Mouse (Mus musculus) hindbrain, embryonic 16.5 days (tissue): ENCODE measurements around the gene Cracr2b. TPM values are rescaled to one million over a fixed set of nuclear protein-coding genes. Genes with fewer than 3 reads are reported as not detected.

Experiments
- ATAC-seq: fragments of 200-750 bp; cut with Nextera tagmentation; 2 replicates; pipeline ENCODE4 v1.8.0; 2017; ENCODE audit warnings: moderate TSS enrichment, moderate library complexity
- H3K27ac ChIP-seq: fragments of 300-500 bp; sonication (generic); 2 replicates; pipeline ENCODE4 v1.5.1; 2014; ENCODE audit warnings: low read depth, mild to moderate bottlenecking, control low read depth, low read length, moderate library complexity
- H3K27me3 ChIP-seq: fragments of 300-500 bp; sonication (generic); replicated peaks from 2 replicates; pipeline ENCODE4 v1.6.1; 2014; ENCODE audit warnings: low read length; ENCODE audit not compliant: control insufficient read depth, insufficient read depth
- H3K36me3 ChIP-seq: fragments of 300-500 bp; sonication (generic); 2 replicates; pipeline ENCODE4 v1.6.1; 2014; ENCODE audit warnings: mild to moderate bottlenecking, low read length, moderate library complexity, mixed read lengths; ENCODE audit not compliant: control insufficient read depth, insufficient read depth
- H3K4me1 ChIP-seq: fragments of 300-500 bp; sonication (generic); 2 replicates; pipeline ENCODE4 v1.6.1; 2014; ENCODE audit warnings: low read depth, low read length; ENCODE audit not compliant: control insufficient read depth, insufficient read depth
- H3K4me2 ChIP-seq: fragments of 300-500 bp; sonication (generic); 2 replicates; pipeline ENCODE4 v1.6.1; 2014; ENCODE audit warnings: mild to moderate bottlenecking, low read length, control low read depth, moderate library complexity
- H3K4me3 ChIP-seq: fragments of 300-500 bp; sonication (generic); 2 replicates; pipeline ENCODE4 v1.5.1; 2014; ENCODE audit warnings: mild to moderate bottlenecking, low read length, control low read depth, moderate library complexity
- H3K9ac ChIP-seq: fragments of 300-500 bp; sonication (generic); 2 replicates; pipeline ENCODE4 v1.6.1; 2014; ENCODE audit warnings: low read depth, mild to moderate bottlenecking, control low read depth, low read length, moderate library complexity
- H3K9me3 ChIP-seq: fragments of 300-500 bp; sonication (generic); 2 replicates; pipeline ENCODE4 v1.6.1; 2014; ENCODE audit warnings: mild to moderate bottlenecking, low read length, moderate library complexity; ENCODE audit not compliant: control insufficient read depth
- WGBS: fragments of 180-500 bp; shearing (Covaris S2); extraction: QIAGEN DNeasy Blood & Tissue Kit; methylation state at CpG from one replicate; pipeline ENCODE4 v1.1.7; 2014; 5-methylcytosine and 5-hydroxymethylcytosine counted together
- polyA plus RNA-seq: library from polyadenylated mRNA; unstranded; fragments of >200 nt; fragmentation: Nextera tagmentation; extraction: Ambion mirVana; gene quantifications from 2 replicates; pipeline ENCODE4 v1.2.1, GENCODE M21; 2015

Gene Cracr2b
- polyA plus RNA-seq, 1 experiment from 2014 or later = 10.8 TPM

DNA sequence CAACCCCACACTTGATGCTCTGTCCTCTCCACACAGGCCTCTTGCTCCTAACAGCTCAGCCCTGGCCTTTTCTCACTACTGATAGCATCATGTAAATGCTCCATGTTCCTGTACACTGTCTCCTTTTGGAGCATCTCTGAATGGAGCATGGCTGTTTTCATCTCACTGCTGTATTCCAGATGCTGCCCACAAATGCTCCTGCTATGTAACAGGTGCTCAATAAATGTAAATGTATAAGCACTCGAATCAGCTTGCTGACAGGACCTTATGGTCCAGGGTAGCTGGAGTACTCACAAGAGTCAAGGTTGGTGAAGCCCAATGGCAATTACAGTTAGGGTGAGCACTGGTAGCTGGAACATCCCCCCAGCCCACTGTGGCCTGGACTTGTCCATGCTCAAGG, 10.3 kb downstream of the Cracr2b start:
- WGBS = 82% methylated on average over 1 of the region's 1 CpGs
- H3K27me3 ChIP-seq = peaks cover 5% of the 10 kb centered on the region
- no peak for ATAC-seq

GRCm38 (mm10) chr7:141472226-141472625, 11.3 kb downstream of the Cracr2b start:
- H3K27me3 ChIP-seq = peaks cover 4% of the 10 kb centered on the region; the same call in 1 of the 2 replicates
- no peak overlapping the region for H3K4me2 ChIP-seq
- H3K4me3 ChIP-seq = no peak overlapping the region
- peaks cover 50% of the 10 kb centered on the region for H3K4me1 ChIP-seq
- H3K9me3 ChIP-seq = no peaks in the 10 kb centered on the region
- ATAC-seq = no peak
- H3K36me3 ChIP-seq = peaks cover 21% of the 10 kb centered on the region
- WGBS = 85% methylated on average over 6 of the region's 6 CpGs
- no peak overlapping the region for H3K27ac ChIP-seq
- H3K9ac ChIP-seq = no peak overlapping the region

More for the DNA sequence above, 10.3 kb downstream of the Cracr2b start:
- Histone ChIP-seq H3K4me3 (no peak overlapping the region), H3K4me2 (no peak overlapping the region), H3K36me3 (peaks cover 21% of the 10 kb centered on the region), H3K27ac (no peak overlapping the region), H3K9me3 (no peaks in the 10 kb centered on the region), H3K9ac (no peak overlapping the region), H3K4me1 (peaks cover 50% of the 10 kb centered on the region)

GRCm38 (mm10) chr7:141472763-141473162, 11.9 kb downstream of the Cracr2b start:
- Histone ChIP-seq H3K36me3 (peaks cover 21% of the 10 kb centered on the region), H3K27me3 (peaks cover 5% of the 10 kb centered on the region; the same call in 1 of the 2 replicates), H3K4me1 (peaks cover 48% of the 10 kb centered on the region), H3K9me3 (no peaks in the 10 kb centered on the region), H3K4me3 (no peak overlapping the region), H3K27ac (no peak overlapping the region), H3K4me2 (no peak overlapping the region), H3K9ac (no peak overlapping the region)
- WGBS = 86% methylated on average over 6 of the region's 6 CpGs
- ATAC-seq = no peak

GRCm38 (mm10) chr7:141474160-141474559, 13.3 kb downstream of the Cracr2b start:
- peak overlapping the region; percentile 95 for H3K4me2 ChIP-seq
- no peaks in the 10 kb centered on the region for H3K9me3 ChIP-seq
- peak overlapping the region; percentile 66 for H3K4me3 ChIP-seq
- no peak for ATAC-seq
- H3K36me3 ChIP-seq = peaks cover 21% of the 10 kb centered on the region
- peaks cover 35% of the 10 kb centered on the region for H3K4me1 ChIP-seq
- WGBS = 11% methylated on average over 5 of the region's 5 CpGs
- peaks cover 5% of the 10 kb centered on the region; the same call in 1 of the 2 replicates for H3K27me3 ChIP-seq
- peak overlapping the region; percentile 94 for H3K9ac ChIP-seq
- no peak overlapping the region; the same call in 1 of the 2 replicates for H3K27ac ChIP-seq

DNA sequence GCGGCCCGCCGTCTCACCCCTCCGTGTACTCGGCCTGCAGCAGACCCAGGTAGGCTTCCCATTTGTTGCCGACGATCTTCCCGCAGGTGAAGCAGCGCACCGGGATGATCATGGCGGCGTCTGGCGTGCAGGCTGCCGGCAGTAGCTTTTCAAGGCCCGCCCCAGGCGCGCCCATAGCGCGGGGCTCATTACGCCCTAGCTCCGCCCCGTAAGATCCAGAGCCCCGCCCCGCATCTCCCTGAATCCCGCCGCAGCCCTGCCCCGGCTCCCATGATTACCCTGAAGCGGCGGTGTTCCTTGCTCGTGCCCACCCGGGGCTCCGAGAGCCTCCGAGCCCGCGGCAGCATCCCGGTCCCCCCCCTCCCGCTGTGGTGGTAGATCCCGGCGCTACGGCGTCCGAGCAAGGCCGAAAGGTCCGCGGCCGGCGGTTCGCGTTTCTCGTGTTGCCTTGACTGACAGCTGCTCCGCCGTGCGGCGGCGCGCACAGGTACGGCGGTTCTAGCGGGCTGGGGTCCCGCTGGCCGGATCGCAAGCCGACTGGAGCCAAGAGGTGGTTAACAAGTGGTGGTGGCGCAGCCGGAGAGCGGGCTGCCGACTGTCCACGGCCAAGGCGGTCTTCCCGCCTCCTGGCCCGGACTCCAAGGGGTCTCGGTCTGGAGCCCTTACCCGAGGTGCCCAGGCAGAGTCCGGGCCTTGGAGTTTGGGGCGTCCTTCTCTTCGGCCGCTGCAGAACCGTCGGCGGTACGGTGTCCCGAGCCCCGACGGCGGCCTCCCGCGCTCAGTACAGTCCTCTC, 14.3 kb downstream of the Cracr2b start, which contains the start of the genes Polr2l and Tspan4:
TSS of gene Polr2l (minus strand) at position 122 of the 794 bp plus-strand sequence.
TSS of gene Tspan4 (plus strand) at position 230 of the 794 bp plus-strand sequence.
- peak within 1 kb of the TSS; percentile 66 for H3K4me3 ChIP-seq
- peaks cover 5% of the 10 kb centered on the region; the same call in 1 of the 2 replicates for H3K27me3 ChIP-seq
- peak; percentile 86 for ATAC-seq
- peak within 1 kb of the TSS; percentile 87 for H3K27ac ChIP-seq
- peak within 1 kb of the TSS; percentile 95 for H3K4me2 ChIP-seq
- under 1% methylated on average over 87 of the region's 87 CpGs for WGBS
- peaks cover 16% of the 10 kb centered on the region for H3K36me3 ChIP-seq
- H3K9me3 ChIP-seq = no peaks in the 10 kb centered on the region
- H3K4me1 ChIP-seq = peaks cover 25% of the 10 kb centered on the region
- H3K9ac ChIP-seq = peak within 1 kb of the TSS; percentile 94

DNA sequence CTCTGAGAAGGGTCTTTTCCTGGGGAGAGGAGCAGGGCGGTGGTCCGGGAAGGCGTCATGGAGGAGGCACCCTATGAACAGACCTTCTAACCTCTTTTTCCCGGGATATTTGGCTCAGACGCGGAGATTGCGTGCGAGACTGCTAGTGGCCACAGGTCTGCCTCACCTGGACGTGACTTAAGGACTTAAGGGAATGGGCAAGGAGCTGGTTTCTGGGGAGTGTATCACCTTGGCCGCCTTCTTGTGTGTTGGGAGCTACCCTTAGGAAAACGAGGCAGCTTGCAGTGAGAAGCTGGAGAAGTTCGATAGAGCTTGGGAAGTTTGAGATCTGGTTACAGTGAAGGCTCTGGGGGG, 14.9 kb downstream of the Cracr2b start:
- 3% methylated on average over 12 of the region's 12 CpGs for WGBS
- H3K4me2 ChIP-seq = peak overlapping the region; percentile 95
- peaks cover 26% of the 10 kb centered on the region for H3K4me1 ChIP-seq
- peak overlapping the region; percentile 66 for H3K4me3 ChIP-seq
- no peak for ATAC-seq
- peak overlapping the region; percentile 94 for H3K9ac ChIP-seq
- H3K27ac ChIP-seq = peak overlapping the region; percentile 34; the same call in 1 of the 2 replicates
- peaks cover 5% of the 10 kb centered on the region; the same call in 1 of the 2 replicates for H3K27me3 ChIP-seq
- H3K36me3 ChIP-seq = peaks cover 12% of the 10 kb centered on the region
- H3K9me3 ChIP-seq = no peaks in the 10 kb centered on the region

DNA sequence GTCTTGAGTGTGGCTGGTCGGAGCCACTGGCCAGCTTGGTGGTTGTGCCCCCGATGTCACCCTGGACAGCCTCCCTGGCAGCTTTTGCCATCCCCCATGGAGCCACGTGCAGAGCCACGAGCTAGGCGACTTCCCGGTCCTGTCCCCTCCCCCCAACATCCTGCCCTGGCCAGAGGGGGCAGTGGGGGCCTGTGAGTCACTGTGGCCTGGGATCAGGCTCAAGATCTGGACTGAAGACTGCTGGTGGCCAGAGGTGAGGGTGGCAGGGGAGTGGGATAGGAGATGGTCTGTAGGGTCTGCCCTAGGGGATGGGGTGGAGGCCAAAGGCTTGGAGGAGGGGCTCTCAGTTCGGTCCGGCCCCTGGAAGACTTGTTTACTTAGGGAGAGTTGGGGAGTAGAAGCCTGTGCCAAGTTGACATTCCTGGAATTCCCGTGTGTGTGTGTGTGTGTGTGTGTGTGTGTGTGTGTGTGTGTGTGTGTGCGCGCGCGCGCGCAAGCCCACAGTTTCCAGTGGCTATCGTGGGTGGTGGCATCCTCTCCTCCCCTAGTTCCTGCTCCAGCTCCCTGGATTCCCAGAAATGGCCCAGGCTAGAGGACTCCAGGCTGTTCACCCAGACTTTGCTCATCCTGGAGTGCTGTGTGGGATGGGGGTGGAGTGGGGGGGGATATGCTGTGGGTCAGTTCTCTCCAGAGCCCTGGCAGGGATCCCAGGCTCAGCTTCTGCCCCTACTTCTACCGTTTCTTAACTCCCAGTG, 15.5 kb downstream of the Cracr2b start:
- peak overlapping the region; percentile 95 for H3K4me2 ChIP-seq
- no peak for ATAC-seq
- H3K27ac ChIP-seq = peak overlapping the region; percentile 59
- peaks cover 32% of the 10 kb centered on the region for H3K4me1 ChIP-seq
- peaks cover 9% of the 10 kb centered on the region for H3K36me3 ChIP-seq
- H3K9ac ChIP-seq = no peak overlapping the region
- H3K9me3 ChIP-seq = no peaks in the 10 kb centered on the region
- 1% methylated on average over 10 of the region's 17 CpGs for WGBS
- peak overlapping the region; percentile 66 for H3K4me3 ChIP-seq
- peaks cover 5% of the 10 kb centered on the region; the same call in 1 of the 2 replicates for H3K27me3 ChIP-seq

- 23% methylated on average over 7 of the region's 7 CpGs for WGBS
- ATAC-seq = no peak
- Histone ChIP-seq H3K9me3 (no peaks in the 10 kb centered on the region), H3K36me3 (peaks cover 8% of the 10 kb centered on the region), H3K4me3 (peak overlapping the region; percentile 18; the same call in 1 of the 2 replicates), H3K27me3 (peaks cover 5% of the 10 kb centered on the region; the same call in 1 of the 2 replicates), H3K4me1 (peaks cover 37% of the 10 kb centered on the region), H3K27ac (peak overlapping the region; percentile 59), H3K4me2 (peak overlapping the region; percentile 95), H3K9ac (no peak overlapping the region)
These were observed 16.1 kb downstream of the Cracr2b start for GRCm38 (mm10) chr7:141476981-141477370.
